Mouse (Mus musculus) CH12.LX (cell line): Measurements from ENCODE around the gene Shisa7. TPM values are rescaled to one million over a fixed set of nuclear protein-coding genes. Genes with fewer than 3 reads are reported as not detected.
"Not testable (repeated sequence)": the region's sequence is repeated elsewhere in the genome, so short reads cannot be mapped to it uniquely, and the experiment has no call there.

Experiments used
- DNase-seq: peaks from one replicate; pipeline ENCODE4 v3.0.0-alpha.2; 2013; ENCODE audit errors: extremely low read depth
- H3K27ac ChIP-seq: 2 replicates; pipeline ENCODE4 v1.5.1; 2012; ENCODE audit warnings: low read depth, mild to moderate bottlenecking, control low read depth, moderate library complexity; ENCODE audit not compliant: insufficient read depth
- H3K27me3 ChIP-seq: replicated peaks from 2 replicates; pipeline ENCODE3; 2012; ENCODE audit warnings: inconsistent platforms
- H3K36me3 ChIP-seq, 2 experiments: replicated peaks in 1 of 2; 2 replicates each; pipeline versions ENCODE3 to v1.6.1; 2012; ENCODE audit warnings: inconsistent platforms in 1 of 2, low read length in 1 of 2, mild to moderate bottlenecking in 1 of 2, mixed read lengths in 1 of 2, moderate library complexity in 1 of 2; ENCODE audit not compliant: control insufficient read depth in 1 of 2, insufficient read depth in 1 of 2
- H3K4me1 ChIP-seq, 2 experiments: 2 replicates each; pipeline ENCODE4 v1.6.1; 2012; ENCODE audit warnings: inconsistent platforms in 1 of 2, moderate library complexity in 1 of 2; ENCODE audit not compliant: insufficient read depth in 2 of 2, control insufficient read depth in 1 of 2
- H3K4me2 ChIP-seq: 2 replicates; pipeline ENCODE4 v1.6.1; 2012; ENCODE audit warnings: low read depth, mild to moderate bottlenecking, control low read depth; ENCODE audit not compliant: poor library complexity, insufficient read depth, severe bottlenecking
- H3K4me3 ChIP-seq, 3 experiments: fragments of 150-350 bp in 1 of 3; sonication (generic) in 1 of 3; replicated peaks in 1 of 3; 2 replicates each; pipeline versions ENCODE3 to v1.5.1; 2011 to 2012; ENCODE audit warnings: low read depth in 2 of 3, low read length in 2 of 3, mild to moderate bottlenecking in 2 of 3, moderate library complexity in 2 of 3, control low read depth in 1 of 3, improper control_type of control experiment in 1 of 3, inconsistent platforms in 1 of 3, mixed read lengths in 1 of 3; ENCODE audit not compliant: poor library complexity in 1 of 3
- H3K79me2 ChIP-seq: replicated peaks from 2 replicates; pipeline ENCODE4 v1.6.1; 2012; ENCODE audit warnings: mild to moderate bottlenecking, moderate library complexity; ENCODE audit not compliant: control insufficient read depth, poor library complexity, insufficient read depth, severe bottlenecking; ENCODE audit errors: extremely low read depth
- H3K9ac ChIP-seq: 2 replicates; pipeline ENCODE4 v1.6.1; 2012; ENCODE audit warnings: low read depth, mild to moderate bottlenecking, control low read depth, moderate library complexity; ENCODE audit not compliant: insufficient read depth
- H3K9me3 ChIP-seq: replicated peaks from 2 replicates; pipeline ENCODE3; 2012; ENCODE audit warnings: low read length, inconsistent platforms, mixed read lengths
- CHD2 ChIP-seq: IDR thresholded peaks from 2 replicates; pipeline ENCODE4 v1.6.1; 2011; ENCODE audit warnings: low read length, improper control_type of control experiment
- GABPA ChIP-seq: IDR thresholded peaks from 2 replicates; pipeline ENCODE4 v1.6.1; 2012; ENCODE audit warnings: low read depth, low read length, improper control_type of control experiment, inconsistent platforms; ENCODE audit not compliant: insufficient replicate concordance
- JUN ChIP-seq: IDR thresholded peaks from 2 replicates; pipeline ENCODE4 v1.6.1; 2011; ENCODE audit warnings: low read depth, mild to moderate bottlenecking, low read length, improper control_type of control experiment, moderate library complexity; ENCODE audit not compliant: insufficient read depth
- MYC ChIP-seq: IDR thresholded peaks from 2 replicates; pipeline ENCODE4 v1.6.1; 2011; ENCODE audit warnings: low read depth, mild to moderate bottlenecking, improper control_type of control experiment, low read length
- PAX5 ChIP-seq: IDR thresholded peaks from 2 replicates; pipeline ENCODE4 v1.6.1; 2012; ENCODE audit warnings: low read length, inconsistent platforms, mixed read lengths
- RAD21 ChIP-seq: IDR thresholded peaks from 2 replicates; pipeline ENCODE4 v1.6.1; 2011; ENCODE audit warnings: low read depth, mild to moderate bottlenecking, low read length, improper control_type of control experiment, moderate library complexity
- SIN3A ChIP-seq: IDR thresholded peaks from 2 replicates; pipeline ENCODE4 v1.6.1; 2012; ENCODE audit warnings: low read length, improper control_type of control experiment, inconsistent platforms
- USF2 ChIP-seq: conservative IDR thresholded peaks from 2 replicates; pipeline ENCODE4 v1.6.1; 2011; ENCODE audit warnings: low read depth, low read length, improper control_type of control experiment
- ZKSCAN1 ChIP-seq: IDR thresholded peaks from 2 replicates; pipeline ENCODE4 v1.6.1; 2012; ENCODE audit warnings: low read depth, inconsistent platforms, low read length, improper control_type of control experiment, borderline replicate concordance
- dilution Hi-C: fragments of 300-500 bp; cut with MboI; formaldehyde crosslinking; loops from 2 replicates; pipeline ENCODE4 v1.14.3; 2020; ENCODE audit warnings: low sequenced_read_pairs; ENCODE audit not compliant: extremely low pct_unique_long_range_greater_than_20kb, extremely low pct_ligation_motif_present
- in situ Hi-C: fragments of 300-500 bp; cut with MboI; formaldehyde crosslinking; loops from 3 replicates; pipeline ENCODE4 v1.14.3; 2019; ENCODE audit warnings: low sequenced_read_pairs, low pct_ligation_motif_present, low pct_unique_long_range_greater_than_20kb, mixed read lengths
- polyA plus RNA-seq: library from polyadenylated mRNA; unstranded; fragments of >175 nt; gene quantifications from 2 replicates; pipeline ENCODE4 v1.2.1, GENCODE M21; 2012; ENCODE audit warnings: low read depth; ENCODE audit not compliant: insufficient read length
- total RNA-seq, 2 experiments: library from RNA; depleted of rRNA; stranded (reverse); fragments of 300-350 nt in 1 of 2; fragments of >200 nt in 1 of 2; gene quantifications; 2 replicates each; pipeline ENCODE4 v1.2.3; 2012 to 2014

Gene Shisa7
- total and polyA plus RNA-seq, 3 experiments, result not detected

DNA sequence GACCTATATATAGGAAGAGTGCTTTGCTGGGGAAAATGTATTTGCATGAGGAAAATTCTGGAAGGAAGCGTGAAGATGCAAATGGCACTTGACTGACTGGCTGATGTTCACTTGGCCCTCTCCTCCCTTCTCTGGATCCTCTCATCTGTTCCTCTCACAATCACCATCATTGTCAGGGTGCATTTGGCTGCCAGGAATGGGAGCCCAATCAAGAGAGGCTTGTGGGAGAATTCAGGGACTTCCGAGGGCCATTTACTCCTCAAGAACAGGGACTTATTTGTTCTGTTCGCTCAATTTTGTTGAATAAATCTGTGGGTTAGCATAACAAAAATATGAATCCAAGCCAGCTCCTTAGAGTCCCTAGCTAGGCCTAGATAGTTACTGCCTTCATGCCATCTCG lies 22.8 kb downstream of the Shisa7 start:
- Histone ChIP-seq H3K36me3 (no peaks in the 10 kb centered on the region), H3K4me3 (no peak overlapping the region), H3K27me3 (peaks cover 13% of the 10 kb centered on the region), H3K4me1 (peaks cover 0 to 7% of the 10 kb centered on the region in 2 experiments; a peak in 2 of 4 replicates), H3K79me2 (no peaks in the 10 kb centered on the region), H3K4me2 (no peak overlapping the region), H3K9ac (no peak overlapping the region), H3K9me3 (no peaks in the 10 kb centered on the region), H3K27ac (no peak overlapping the region)
- in situ Hi-C loops, result no loop called here
- TF ChIP-seq ZKSCAN1 (no peak), PAX5 (no peak), GABPA (no peak), RAD21 (no peak), CHD2 (no peak)
- dilution Hi-C loops, result no loop called here
- no peak for DNase-seq

DNA sequence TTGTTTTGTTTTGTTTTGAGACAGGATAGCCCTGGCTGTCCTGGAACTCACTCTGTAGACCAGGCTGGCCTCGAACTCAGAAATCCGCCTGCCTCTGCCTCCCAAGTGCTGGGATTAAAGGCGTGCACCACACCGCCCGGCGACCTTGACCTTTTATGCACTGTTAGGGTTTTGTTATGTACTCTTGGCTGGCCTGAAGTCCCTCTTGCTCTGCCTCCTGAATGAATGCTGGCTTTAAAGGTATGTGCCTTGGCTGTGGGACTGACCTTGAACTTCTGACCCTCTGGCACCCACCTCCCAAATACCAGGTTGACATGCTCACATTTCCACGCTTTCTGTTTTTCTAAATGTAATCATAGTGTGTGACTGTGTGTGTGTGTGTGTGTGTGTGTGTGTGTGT lies 23.6 kb downstream of the Shisa7 start:
- H3K4me3 ChIP-seq, H3K9me3 ChIP-seq, DNase-seq, H3K27ac ChIP-seq, H3K36me3 ChIP-seq, H3K9ac ChIP-seq, dilution Hi-C loops, H3K27me3 ChIP-seq, H3K4me2 ChIP-seq, H3K4me1 ChIP-seq, H3K79me2 ChIP-seq, in situ Hi-C loops: not testable (repeated sequence)

DNA sequence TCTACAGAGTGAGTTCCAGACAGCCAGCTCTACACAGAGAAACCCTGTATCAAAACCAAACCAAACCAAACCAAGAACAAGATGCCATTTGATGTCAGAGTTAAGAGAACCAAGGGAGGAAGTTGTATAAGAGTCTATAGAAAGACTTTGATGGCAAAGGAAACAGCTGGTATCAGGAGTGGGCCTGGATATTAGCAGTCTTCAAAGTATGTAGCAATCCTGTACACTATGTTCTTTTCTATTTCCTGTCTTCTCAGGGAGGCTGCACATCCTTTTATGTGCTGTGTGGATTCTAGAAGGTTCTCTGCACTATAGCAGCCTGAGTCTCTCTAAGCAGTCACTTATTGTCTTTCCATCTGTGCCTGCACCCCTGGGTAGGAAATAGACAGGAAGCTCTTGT lies 27.9 kb downstream of the Shisa7 start:
- dilution Hi-C loops (no loop called here), in situ Hi-C loops (no loop called here)
- Histone ChIP-seq H3K27ac (no peak overlapping the region), H3K4me3 (no peak overlapping the region), H3K27me3 (no peaks in the 10 kb centered on the region), H3K9me3 (no peaks in the 10 kb centered on the region), H3K4me1 (peaks cover 3 to 10% of the 10 kb centered on the region in 2 experiments; a peak in 3 of 4 replicates), H3K79me2 (peaks cover 11% of the 10 kb centered on the region), H3K9ac (no peak overlapping the region), H3K4me2 (no peak overlapping the region), H3K36me3 (peaks cover 0 to 13% of the 10 kb centered on the region in 2 experiments)
- DNase-seq, result no peak
- TF ChIP-seq CHD2 (no peak), JUN (no peak), MYC (no peak), RAD21 (no peak), USF2 (no peak), SIN3A (no peak)
